Mouse (Mus musculus) lung, adult 2 months (tissue): ENCODE measurements around the gene Vpreb3. TPM values are rescaled to one million over a fixed set of nuclear protein-coding genes. Genes with fewer than 3 reads are reported as not detected.

ENCODE experiments used
- DNase-seq: peaks from one replicate; pipeline ENCODE4 v3.0.0; 2022
- H3K4me1 ChIP-seq: fragments of 200-500 bp; 2 replicates; pipeline ENCODE4 v1.6.1; 2011; ENCODE audit warnings: low read length; ENCODE audit not compliant: control insufficient read depth, insufficient read depth
- H3K4me3 ChIP-seq: fragments of 200-500 bp; replicated peaks from 2 replicates; pipeline ENCODE3; 2011; ENCODE audit warnings: low read depth, mild to moderate bottlenecking, control low read depth, low read length; ENCODE audit errors: extremely low read depth
- CTCF ChIP-seq: fragments of 200-500 bp; IDR thresholded peaks from 2 replicates; pipeline ENCODE4 v1.5.1; 2011; ENCODE audit warnings: mild to moderate bottlenecking, low read length, control low read depth; ENCODE audit not compliant: insufficient read depth
- POLR2A ChIP-seq: fragments of 200-500 bp; IDR thresholded peaks from 2 replicates; pipeline ENCODE4 v1.6.1; 2011; ENCODE audit warnings: low read depth, mild to moderate bottlenecking, control low read depth, low read length, borderline replicate concordance; ENCODE audit errors: extremely low read depth
- WGBS: fragments of 180-500 bp; shearing (Covaris S2); methylation state at CpG from one replicate; pipeline ENCODE4 v1.1.7; 2018; 5-methylcytosine and 5-hydroxymethylcytosine counted together
- polyA plus RNA-seq: library from polyadenylated mRNA; depleted of rRNA; stranded (reverse); fragments of >200 nt; gene quantifications from 2 replicates; pipeline ENCODE4 v1.2.3, GENCODE M21; 2012

Gene Vpreb3
- polyA plus RNA-seq, 1 experiment, result 57.1 TPM

DNA sequence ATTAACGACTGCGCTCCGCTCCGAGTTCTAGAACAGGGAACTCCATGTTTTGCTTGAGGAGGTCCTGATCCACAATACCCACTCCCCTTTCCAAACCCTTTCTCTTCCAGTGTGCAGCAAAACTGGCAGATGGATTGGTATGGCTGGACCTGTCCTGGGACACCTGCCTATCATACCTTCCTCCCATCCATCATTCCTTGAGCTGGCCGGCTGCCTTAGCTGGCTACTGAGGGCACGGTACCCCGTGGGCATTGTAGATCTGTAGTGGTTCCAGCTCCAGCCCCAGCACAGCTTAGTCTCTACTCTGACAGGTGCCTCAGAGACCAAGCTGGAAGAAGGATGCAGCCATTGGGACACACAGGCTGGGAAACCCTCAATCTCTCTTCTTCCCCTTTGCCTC, 11.5 kb upstream of the Vpreb3 start:
- no peak for TF ChIP-seq CTCF
- no peak for TF ChIP-seq POLR2A
- no peak for DNase-seq
- Histone ChIP-seq H3K4me3 (no peak overlapping the region), H3K4me1 (peaks cover 8% of the 10 kb centered on the region; the same call in 1 of the 2 replicates)
- 36% methylated on average over 7 of the region's 7 CpGs for whole genome bisulfite sequencing

GRCm38 (mm10) chr10:75932081-75932678, 10.7 kb upstream of the Vpreb3 start:
- peak; percentile 64 for DNase-seq
- Histone ChIP-seq H3K4me1 (peaks cover 8% of the 10 kb centered on the region; the same call in 1 of the 2 replicates), H3K4me3 (peak overlapping the region; percentile 67)
- TF ChIP-seq POLR2A (peak; percentile 65; the same call in 1 of the 2 replicates), CTCF (no peak)
- 2% methylated on average over 43 of the region's 44 CpGs for WGBS

GRCm38 (mm10) chr10:75932891-75933290, 10.0 kb upstream of the Vpreb3 start, which contains the start of gene Chchd10:
Gene Chchd10 (plus strand): TSS chr10:75933130.
- 48% methylated on average over 6 of the region's 6 CpGs for WGBS
- DNase-seq, result no peak
- peaks cover 8% of the 10 kb centered on the region; the same call in 1 of the 2 replicates for H3K4me1 ChIP-seq
- TF ChIP-seq POLR2A, result no peak
- TF ChIP-seq CTCF, result no peak
- H3K4me3 ChIP-seq, result peak within 1 kb of the TSS; percentile 67

GRCm38 (mm10) chr10:75934991-75935390, 7.9 kb upstream of the Vpreb3 start:
- H3K4me3 ChIP-seq, result no peak overlapping the region
- peaks cover 8% of the 10 kb centered on the region; the same call in 1 of the 2 replicates for H3K4me1 ChIP-seq
- TF ChIP-seq POLR2A (no peak), CTCF (no peak)
- no peak for DNase-seq
- WGBS, result 62% methylated on average over 1 of the region's 1 CpGs

GRCm38 (mm10) chr10:75935680-75936541, 6.9 kb upstream of the Vpreb3 start, which contains the start of gene Mmp11:
Gene Mmp11 (minus strand): TSS chr10:75936496.
- peaks cover 3% of the 10 kb centered on the region; the same call in 1 of the 2 replicates for H3K4me1 ChIP-seq
- peak; percentile 71 for DNase-seq
- TF ChIP-seq POLR2A (peak; percentile 92; the same call in 1 of the 2 replicates), CTCF (no peak)

GRCm38 (mm10) chr10:75936909-75937667, 5.8 kb upstream of the Vpreb3 start:
- peaks cover 3% of the 10 kb centered on the region; the same call in 1 of the 2 replicates for H3K4me1 ChIP-seq
- DNase-seq, result no peak
- 55% methylated on average over 18 of the region's 18 CpGs for WGBS
- TF ChIP-seq CTCF (no peak), POLR2A (no peak)
- peak overlapping the region; percentile 11 for H3K4me3 ChIP-seq

More at GRCm38 (mm10) chr10:75935680-75936541, 6.9 kb upstream of the Vpreb3 start, which contains the start of gene Mmp11:
- WGBS, result 6% methylated on average over 51 of the region's 51 CpGs
- H3K4me3 ChIP-seq, result peak within 1 kb of the TSS; percentile 81

- no peak for TF ChIP-seq POLR2A
- TF ChIP-seq CTCF, result no peak
- 41% methylated on average over 10 of the region's 10 CpGs for WGBS
- Histone ChIP-seq H3K4me1 (peaks cover 3% of the 10 kb centered on the region; the same call in 1 of the 2 replicates), H3K4me3 (no peak overlapping the region)
- no peak for DNase-seq
Measured at GRCm38 (mm10) chr10:75937851-75938643, 4.8 kb upstream of the Vpreb3 start.

DNA sequence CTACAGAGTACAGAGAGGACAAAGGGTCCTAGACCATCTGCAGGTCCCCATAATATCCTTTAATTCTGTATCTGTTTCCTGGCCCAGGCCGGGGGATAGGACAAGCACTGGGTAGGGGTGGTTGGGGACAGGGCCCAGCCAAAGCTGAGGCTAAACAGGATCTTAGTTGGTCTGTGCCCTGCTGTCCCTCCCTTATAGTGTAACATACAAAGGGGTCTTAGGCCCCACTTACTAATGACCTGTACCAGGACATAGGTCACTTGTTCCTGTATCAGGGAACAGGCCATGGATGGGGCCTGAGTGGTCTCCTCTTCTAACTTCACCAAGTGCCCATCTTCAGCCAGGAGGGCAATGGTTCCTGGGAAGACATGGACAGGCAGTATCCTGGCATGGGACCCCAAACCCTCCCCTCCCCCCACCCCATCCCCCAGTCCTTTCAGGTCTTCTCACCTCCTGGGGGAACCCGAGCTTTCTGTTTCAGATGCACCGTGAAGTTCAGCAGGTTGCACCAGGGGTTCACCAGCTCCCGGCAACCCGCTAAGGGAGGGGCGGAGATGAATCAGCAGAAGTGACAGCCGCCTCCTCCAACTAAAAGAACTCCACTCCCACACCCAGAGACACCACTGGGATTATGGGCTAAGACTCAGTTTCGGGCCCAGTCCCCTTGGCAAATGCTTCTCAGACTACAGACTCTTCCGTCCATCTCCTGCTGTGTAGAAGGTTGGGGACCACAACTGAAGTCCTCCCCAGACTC, 3.2 kb upstream of the Vpreb3 start:
- DNase-seq, result no peak
- TF ChIP-seq CTCF (no peak), POLR2A (no peak)
- 73% methylated on average over 9 of the region's 9 CpGs for WGBS
- peaks cover 3% of the 10 kb centered on the region; the same call in 1 of the 2 replicates for H3K4me1 ChIP-seq
- H3K4me3 ChIP-seq, result no peak overlapping the region
